In genomic region chr3:109341631-109342030, GRCm38 (mm10) we compare ENCODE assay signal across 8 mouse cellular contexts. TPM values are rescaled to one million over a fixed set of nuclear protein-coding genes. Genes with fewer than 3 reads are reported as not detected.
DNase-seq lines count a peak whose midpoint lies in the region; ATAC-seq and TF ChIP-seq lines count a peak whose summit lies in the region.

No protein-coding gene starts in this region.

- H3K27me3 ChIP-seq in intestine, embryonic 16.5 days (replicated peaks; ENCODE audit: control insufficient read depth, insufficient read depth, low read length), result no peaks in the 10 kb centered on the region; the same call in 1 of the 2 replicates
- H3K27me3 ChIP-seq in neural tube, embryonic 12.5 days (replicated peaks), result no peaks in the 10 kb centered on the region

- peak overlapping the region; percentile 90 for H3K4me2 ChIP-seq in intestine, embryonic 16.5 days (ENCODE audit: low read depth, low read length)
- peak overlapping the region; percentile 83 for H3K4me2 ChIP-seq in neural tube, embryonic 12.5 days (replicated peaks)

- peak overlapping the region; percentile 87 for H3K4me3 ChIP-seq in bone marrow macrophage, adult 2 months (ENCODE audit: insufficient read depth, low read length)
- H3K4me3 ChIP-seq in intestine, embryonic 16.5 days (ENCODE audit: low read length), result peak overlapping the region; percentile 72
- peak overlapping the region; percentile 93 for H3K4me3 ChIP-seq in lung, adult 2 months (replicated peaks; ENCODE audit: extremely low read depth, low read depth, low read length)
- H3K4me3 ChIP-seq in neural tube, embryonic 12.5 days, result peak overlapping the region; percentile 74

- peak; percentile 10 to 14 for DNase-seq in cerebellum, postnatal 10 days
- no peak for DNase-seq in cerebellum, adult 9-11 months
- DNase-seq in heart, adult 11 months, result peak; percentile 97
- peak; percentile 31 for DNase-seq in lung, adult 2 months
- DNase-seq in frontal cortex, adult 2 months (ENCODE audit: extremely low spot score in 1 of 2, low spot score in 1 of 2), result no peak

- TF ChIP-seq POLR2A in bone marrow macrophage, adult 2 months (IDR thresholded peaks at IDR 0.05; ENCODE audit: borderline replicate concordance, low read depth, low read length), result no peak
- no peak for TF ChIP-seq POLR2A in lung, adult 2 months (IDR thresholded peaks at IDR 0.05; ENCODE audit: borderline replicate concordance, extremely low read depth, low read depth, low read length)

- 5% methylated on average over 8 of the region's 8 CpGs for WGBS in intestine, embryonic 16.5 days
- 3% methylated on average over 8 of the region's 8 CpGs for WGBS in lung, adult 2 months
- 2% methylated on average over 8 of the region's 8 CpGs for WGBS in neural tube, embryonic 12.5 days

- peak overlapping the region; percentile 85 for H3K27ac ChIP-seq in bone marrow macrophage, adult 2 months (ENCODE audit: insufficient read depth, low read depth, low read length)
- no peak overlapping the region for H3K27ac ChIP-seq in intestine, embryonic 16.5 days (ENCODE audit: low read length)
- no peak overlapping the region for H3K27ac ChIP-seq in neural tube, embryonic 12.5 days

- H3K4me1 ChIP-seq in bone marrow macrophage, adult 2 months (ENCODE audit: control insufficient read depth, insufficient read depth, low read length), result peaks cover 15% of the 10 kb centered on the region
- H3K4me1 ChIP-seq in intestine, embryonic 16.5 days (ENCODE audit: control insufficient read depth, insufficient read depth, low read length), result no peaks in the 10 kb centered on the region; the same call in 1 of the 2 replicates
- H3K4me1 ChIP-seq in lung, adult 2 months (ENCODE audit: control insufficient read depth, insufficient read depth, low read length), result 0 out of 2 replicates have a peak, but pooled peaks cover 3% of the 10 kb centered on the region
- no peaks in the 10 kb centered on the region; the same call in 1 of the 2 replicates for H3K4me1 ChIP-seq in neural tube, embryonic 12.5 days

- no peaks in the 10 kb centered on the region for H3K36me3 ChIP-seq in intestine, embryonic 16.5 days (ENCODE audit: control insufficient read depth, insufficient read depth, low read length)
- H3K36me3 ChIP-seq in neural tube, embryonic 12.5 days, result no peaks in the 10 kb centered on the region

- peak overlapping the region; percentile 70; the same call in 1 of the 2 replicates for H3K9ac ChIP-seq in intestine, embryonic 16.5 days (ENCODE audit: low read depth, low read length)
- H3K9ac ChIP-seq in neural tube, embryonic 12.5 days, result peak overlapping the region; percentile 83

- H3K9me3 ChIP-seq in intestine, embryonic 16.5 days (ENCODE audit: control insufficient read depth, low read length), result no peaks in the 10 kb centered on the region
- no peaks in the 10 kb centered on the region for H3K9me3 ChIP-seq in neural tube, embryonic 12.5 days

- ATAC-seq in intestine, embryonic 16.5 days, result no peak
- no peak for ATAC-seq in neural tube, embryonic 12.5 days (ENCODE audit: low FRiP score, low read depth)

- no peak for TF ChIP-seq CTCF in bone marrow macrophage, adult 2 months (IDR thresholded peaks at IDR 0.05; ENCODE audit: low read depth, low read length)
- TF ChIP-seq CTCF in lung, adult 2 months (IDR thresholded peaks at IDR 0.05; ENCODE audit: insufficient read depth, low read length), result no peak

RNA-seq across cellular contexts. Expression of gene Vav3, which starts 1.2 kb away (rescaled TPM):
- polyA plus RNA-seq in bone marrow macrophage, adult 2 months (2012; ENCODE audit: insufficient read depth, insufficient read length, missing spikeins), result 23.1 and 30.6 TPM in 2 replicates
- polyA plus RNA-seq in intestine, embryonic 16.5 days (2015; fragmentation: Nextera tagmentation; extraction: Ambion mirVana), result 18.9 and 19.3 TPM in 2 replicates
- 3.1 and 3.9 TPM in 2 replicates for polyA plus RNA-seq in lung, adult 2 months (2012; rRNA removed)
- polyA plus RNA-seq in neural tube, embryonic 12.5 days (2016; fragmentation: Nextera tagmentation; extraction: Ambion mirVana), result 23.1 and 23.6 TPM in 2 replicates
- polyA plus RNA-seq in frontal cortex, adult 2 months (2012; rRNA removed), result 4.5 and 4.7 TPM in 2 replicates

Comparison
In these comparisons a context has a peak if more than half of its experiments do, and no peak if none do; other contexts are left out.
1. DNase-seq: peak in cerebellum, postnatal 10 days (2 of 2), heart, adult 11 months (single experiment) and lung, adult 2 months (single experiment); none in cerebellum, adult 9-11 months (single experiment) and frontal cortex, adult 2 months (0 of 2).
2. Peak in every context shown above with its lines, with median percentiles within 50 percentile points of each other: H3K4me3 ChIP-seq.